ENCODE assay signal across 19 mouse cellular contexts in genomic region chr6:55288007-55288602, GRCm38 (mm10). TPM values are rescaled to one million over a fixed set of nuclear protein-coding genes. Genes with fewer than 3 reads are reported as not detected.
A peak's percentile ranks its signal among the peaks of the same experiment; 100 is the strongest.
DNase-seq lines count a peak whose midpoint lies in the region; TF ChIP-seq lines count a peak whose summit lies in the region.
"Had no signal": no experiment of that assay in that cellular context is flagged by ENCODE, and none has a peak within 500 bp of the region (broad histone marks: within the 10 kb centered on the region; RNA-seq: fewer than 3 reads in every experiment).

No protein-coding gene starts in this region.

- intact Hi-C loops in heart, adult 2 months (cut with DNase I): no loop called here

- H3K4me1 ChIP-seq in heart, adult 2 months (ENCODE audit: control insufficient read depth, insufficient read depth, low read length): no peaks in the 10 kb centered on the region
- H3K4me1 ChIP-seq: heart, embryonic 13.5 days; neural tube, embryonic 13.5 days had no signal

- WGBS in heart, adult 2 months: 92% methylated on average over 5 of the region's 5 CpGs

- no peaks in the 10 kb centered on the region for H3K27me3 ChIP-seq in heart, adult 2 months (ENCODE audit: control insufficient read depth, insufficient read depth, low read length)
- H3K27me3 ChIP-seq: heart, embryonic 13.5 days; neural tube, embryonic 13.5 days had no signal

- H3K36me3 ChIP-seq in heart, adult 2 months (ENCODE audit: control insufficient read depth, insufficient read depth, low read length): no peaks in the 10 kb centered on the region

- TF ChIP-seq EP300 in heart, adult 2 months (IDR thresholded peaks at IDR 0.05; ENCODE audit: insufficient read depth, low read depth, low read length): no peak

- no peak for TF ChIP-seq CTCF in heart, adult 2 months (IDR thresholded peaks at IDR 0.05)

- H3K27ac ChIP-seq in heart, adult 2 months: no peak overlapping the region
- H3K27ac ChIP-seq: forebrain, embryonic 10.5 days; heart, embryonic 13.5 days; limb, embryonic 10.5 days; neural tube, embryonic 13.5 days had no signal

- no peak for TF ChIP-seq POLR2A in heart, adult 2 months (IDR thresholded peaks at IDR 0.05; ENCODE audit: insufficient read depth, low read depth, low read length)

- no peak overlapping the region for H3K9ac ChIP-seq in heart, adult 2 months (ENCODE audit: low read depth, low read length)
- H3K9ac ChIP-seq: heart, embryonic 13.5 days; lung, embryonic 14.5 days; neural tube, embryonic 13.5 days had no signal

- H3K79me2 ChIP-seq in heart, adult 2 months (replicated peaks; ENCODE audit: control insufficient read depth, insufficient read depth, low read length): no peaks in the 10 kb centered on the region

- H3K4me3 ChIP-seq in heart, adult 2 months: no peak overlapping the region
- H3K4me3 ChIP-seq: forebrain, embryonic 10.5 days; heart, embryonic 13.5 days; limb, embryonic 10.5 days; neural tube, embryonic 13.5 days had no signal

- peak; percentile 13 for DNase-seq in adrenal gland, postnatal 14 days
- DNase-seq in adrenal gland, postnatal 4 days (ENCODE audit: low spot score in 2 of 2): no peak
- DNase-seq in 3134 (ENCODE audit: extremely low read depth, insufficient read length, low spot score): peak; percentile 29
- peak; percentile 38 for DNase-seq in kidney, adult 11 months
- peak; percentile 42 for DNase-seq in kidney, postnatal 10 days
- no peak for DNase-seq in layer of hippocampus, adult 9-10 months (ENCODE audit: low spot score)
- DNase-seq in heart, adult 2 months: no peak
- DNase-seq in thymus, postnatal 0 days (ENCODE audit: low spot score): no peak
- DNase-seq: cerebellum, adult 2 months; gastrocnemius, postnatal 36 days; layer of hippocampus, postnatal 36 days; lung, embryonic 14.5 days; right cerebral cortex, postnatal 4 days; thymus, adult 18-20 months had no signal

RNA-seq across cellular contexts. Expression of gene Aqp1, which starts 48.1 kb away (rescaled TPM):
- total RNA-seq in adrenal gland, postnatal 14 days (2021): 265 and 326 TPM in 2 replicates
- total RNA-seq in adrenal gland, postnatal 4 days (2021): 10 to 100 TPM; 71.4 to 78.1 TPM
- total RNA-seq in heart, adult 2 months (2021): 100 to 1,000 TPM; 377 to 449 TPM
- polyA plus RNA-seq in heart, adult 2 months (2012; rRNA removed): 433 and 638 TPM in 2 replicates
- 45.1 and 51.8 TPM in 2 replicates for polyA plus RNA-seq in thymus, postnatal 0 days (2015; fragmentation: Nextera tagmentation; extraction: Ambion mirVana)
- total RNA-seq: monocyte, adult 5-6 weeks had no signal

Comparison
In these comparisons a context has a peak if more than half of its experiments do, and no peak if none do; other contexts are left out.
1. DNase-seq: peak in adrenal gland, postnatal 14 days (single experiment), 3134 (single experiment), kidney, adult 11 months (single experiment) and kidney, postnatal 10 days (single experiment); none in adrenal gland, postnatal 4 days (0 of 2), layer of hippocampus, adult 9-10 months (single experiment), heart, adult 2 months (0 of 2) and thymus, postnatal 0 days (single experiment).